Mouse (Mus musculus) layer of hippocampus, adult 9-11 months (tissue): ENCODE measurements around the gene Cacna1h.

Experiments used
- DNase-seq: peaks from one replicate; pipeline ENCODE4 v3.0.0; 2022

Gene Cacna1h

DNA sequence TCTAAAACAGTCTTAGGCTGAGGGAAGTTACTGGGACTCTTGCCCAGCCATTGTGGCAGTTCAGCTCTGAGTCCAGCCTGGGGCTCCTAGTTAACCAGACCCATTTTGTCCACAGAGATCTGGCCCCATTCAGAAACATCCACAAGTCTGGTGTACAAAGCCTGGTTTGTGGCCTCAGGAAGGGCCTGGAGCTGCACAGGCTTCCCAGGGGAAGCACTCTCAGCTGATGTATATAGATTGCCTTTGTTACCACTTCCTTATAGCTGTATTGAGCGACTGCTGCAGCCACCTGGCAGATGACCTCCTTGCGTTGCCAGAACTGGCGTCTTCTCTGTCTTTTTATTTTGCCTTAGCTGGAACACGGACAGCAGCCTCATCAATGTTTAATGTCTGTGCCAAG lies 11.5 kb upstream of the Cacna1h start:
- no peak for DNase-seq

DNA sequence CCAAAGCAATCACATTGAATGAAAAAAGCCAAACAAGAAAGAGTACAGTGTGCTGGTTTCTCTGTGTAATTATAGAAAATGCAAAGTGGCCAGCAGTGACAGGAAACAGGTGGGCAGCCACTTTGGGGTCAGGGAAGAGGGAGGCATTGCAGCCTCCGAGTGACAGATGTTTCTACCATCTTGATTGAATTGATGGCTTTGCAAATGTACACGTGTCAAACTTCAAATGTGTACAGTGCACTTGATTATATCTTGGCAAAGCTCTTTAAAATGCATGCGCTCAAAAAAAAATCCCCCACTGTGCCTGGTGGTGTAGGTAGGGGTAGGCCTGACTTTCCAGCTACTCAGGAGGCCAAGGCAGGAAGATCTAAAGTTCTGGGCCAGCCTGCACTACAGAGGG lies 9.3 kb upstream of the Cacna1h start:
- DNase-seq, result no peak

DNA sequence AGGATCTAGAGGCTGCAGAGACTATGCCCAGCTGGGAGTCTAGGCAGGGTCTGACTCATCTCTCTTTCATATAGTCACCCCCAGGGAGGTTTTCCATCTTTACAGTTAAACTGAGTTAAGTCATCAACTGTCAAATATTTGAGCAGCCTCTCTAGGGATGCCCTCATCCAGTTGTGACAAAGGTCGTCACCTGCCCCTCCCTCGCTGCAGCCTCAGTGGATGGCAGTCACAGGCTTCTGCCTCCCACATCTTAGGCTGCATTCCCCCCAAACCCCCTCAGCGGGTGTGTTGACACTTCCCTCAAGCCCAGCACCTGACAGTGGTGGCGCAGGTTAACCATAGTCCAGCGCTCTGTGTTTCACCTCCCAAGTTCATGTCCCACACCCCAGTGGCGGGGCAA lies 7.8 kb upstream of the Cacna1h start:
- no peak for DNase-seq

DNA sequence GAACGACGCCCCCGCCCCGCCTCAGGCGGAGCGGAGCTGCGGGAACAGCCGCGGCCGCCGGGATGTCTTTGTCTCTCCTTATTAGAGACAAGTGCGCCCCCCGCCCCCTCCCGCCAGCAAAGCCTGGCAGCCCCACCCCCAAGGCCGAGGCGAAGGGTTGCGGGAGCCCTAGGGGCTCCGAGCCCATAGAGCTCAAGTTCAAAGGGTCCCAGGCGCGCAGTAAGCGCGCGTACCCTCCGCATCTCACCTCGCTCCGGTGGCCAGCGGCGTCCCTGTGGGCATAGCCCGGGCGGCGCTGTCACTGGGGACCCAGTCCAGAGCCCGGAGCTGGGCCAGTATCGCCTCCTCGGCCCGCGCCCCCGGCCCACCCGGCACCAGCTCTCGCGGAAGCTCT lies 363 bp downstream of the Cacna1h start:
- no peak for DNase-seq

DNA sequence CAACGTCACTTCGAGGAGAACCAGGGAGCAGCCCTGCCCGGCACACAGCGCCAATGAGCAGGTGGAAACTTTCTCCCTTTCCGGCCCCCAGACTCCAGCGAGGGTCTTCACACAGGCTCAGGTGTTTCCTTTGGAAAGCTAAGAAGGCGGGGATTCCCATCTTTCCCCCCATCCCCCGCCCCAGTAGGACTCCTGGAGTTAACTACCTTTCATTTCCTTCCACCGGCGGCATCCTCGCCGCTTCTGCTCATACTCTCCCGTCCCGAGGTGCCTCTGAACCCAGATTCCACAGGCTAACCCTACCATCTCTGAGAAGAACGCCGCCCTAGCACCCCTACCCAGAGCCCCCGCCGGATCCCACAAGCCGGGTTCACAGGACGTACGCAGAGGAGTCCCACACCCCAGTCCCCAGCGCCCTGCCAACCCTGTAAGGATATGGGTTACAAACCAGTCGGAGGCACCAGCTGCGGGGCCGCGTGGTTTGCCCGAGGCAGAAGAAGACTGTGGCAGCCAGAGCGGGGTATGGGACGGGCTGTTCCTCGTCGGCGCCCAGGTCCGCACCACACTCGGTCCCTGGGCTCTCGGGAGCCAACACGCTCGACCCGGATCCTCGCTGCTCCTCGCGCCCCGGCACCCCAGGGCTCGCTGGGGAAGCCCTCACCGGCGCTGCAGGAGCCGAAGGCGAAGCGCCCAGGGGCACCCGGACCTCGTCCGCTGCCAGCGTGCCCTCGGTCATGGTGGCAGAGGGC lies 976 bp downstream of the Cacna1h start:
- DNase-seq, result no peak

DNA sequence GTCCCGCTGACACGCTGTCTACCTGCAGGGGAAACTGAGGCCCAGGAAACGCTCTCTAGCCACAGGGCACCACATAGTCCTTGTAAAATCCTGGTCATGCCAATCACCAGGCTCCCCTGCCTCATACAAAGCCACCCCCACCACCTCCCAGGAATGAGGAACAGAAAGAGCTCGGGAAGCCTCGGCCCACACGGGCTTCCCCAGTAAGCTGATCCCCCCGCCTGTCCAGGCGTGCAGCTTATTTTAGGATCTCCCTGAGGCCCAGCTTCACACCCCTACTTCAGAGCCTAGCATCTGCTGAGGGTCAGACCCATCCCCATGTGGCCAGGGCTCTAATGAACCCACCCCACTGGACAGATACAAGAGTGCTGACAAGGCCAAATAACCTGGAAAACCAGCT lies 3.0 kb downstream of the Cacna1h start:
- DNase-seq, result no peak

DNA sequence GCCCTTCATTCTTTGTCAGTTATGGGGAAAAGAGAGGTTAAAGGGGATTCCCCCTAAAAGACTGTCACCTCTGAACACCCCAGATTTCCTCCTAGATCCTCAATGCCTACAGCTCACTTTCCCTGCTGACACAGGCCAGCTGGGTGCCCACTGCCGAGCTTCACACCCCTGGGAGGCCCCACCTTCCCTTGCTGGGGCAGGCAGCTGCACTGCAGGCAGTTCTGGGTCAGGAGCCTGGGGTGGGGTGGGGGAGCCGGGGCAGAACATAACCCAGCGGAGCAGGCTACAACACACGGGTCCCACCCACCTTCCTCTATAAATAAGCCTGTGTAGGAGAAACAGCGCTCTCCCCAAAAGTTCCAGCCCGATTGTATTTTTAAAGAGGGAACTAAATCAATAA lies 3.7 kb downstream of the Cacna1h start:
- no peak for DNase-seq

DNA sequence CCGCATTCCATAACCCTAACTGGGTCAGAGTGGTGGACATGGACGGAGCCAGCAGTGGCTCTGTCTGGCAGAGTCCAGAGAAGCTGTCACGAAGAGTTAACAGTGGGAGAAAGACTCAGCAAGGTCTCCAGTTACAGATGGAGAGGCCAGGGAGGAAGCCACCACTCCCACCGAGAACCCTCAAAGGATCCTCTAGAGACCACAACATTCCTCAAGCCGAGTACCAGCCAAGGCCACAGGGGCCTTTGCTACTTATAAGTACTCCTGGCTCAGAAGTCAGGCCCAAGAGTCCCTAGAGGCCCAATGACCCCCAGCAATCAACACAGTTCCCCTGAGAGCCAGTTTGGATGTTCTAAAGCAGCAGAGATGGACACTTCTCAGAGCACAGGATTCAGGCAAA lies 4.3 kb downstream of the Cacna1h start:
- no peak for DNase-seq

DNA sequence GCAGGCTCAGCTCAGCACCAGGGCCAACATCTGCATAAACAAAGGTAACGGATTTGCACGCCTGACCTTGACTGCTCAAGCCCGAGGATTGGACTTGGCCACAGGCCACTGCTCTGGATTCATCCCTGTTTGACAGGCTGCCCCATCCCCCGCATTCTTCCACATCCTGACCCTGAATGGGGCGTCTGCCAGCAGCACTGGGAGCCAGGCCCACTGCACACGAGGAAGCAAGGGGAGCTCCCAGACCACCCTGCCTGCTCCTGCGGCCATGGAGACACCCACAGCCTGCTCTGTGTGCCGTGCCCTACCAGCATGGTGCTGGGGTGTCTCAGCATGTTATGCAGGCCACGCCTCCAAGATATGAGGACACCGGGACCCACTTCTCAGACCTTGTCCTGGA lies 6.1 kb downstream of the Cacna1h start:
- no peak for DNase-seq

DNA sequence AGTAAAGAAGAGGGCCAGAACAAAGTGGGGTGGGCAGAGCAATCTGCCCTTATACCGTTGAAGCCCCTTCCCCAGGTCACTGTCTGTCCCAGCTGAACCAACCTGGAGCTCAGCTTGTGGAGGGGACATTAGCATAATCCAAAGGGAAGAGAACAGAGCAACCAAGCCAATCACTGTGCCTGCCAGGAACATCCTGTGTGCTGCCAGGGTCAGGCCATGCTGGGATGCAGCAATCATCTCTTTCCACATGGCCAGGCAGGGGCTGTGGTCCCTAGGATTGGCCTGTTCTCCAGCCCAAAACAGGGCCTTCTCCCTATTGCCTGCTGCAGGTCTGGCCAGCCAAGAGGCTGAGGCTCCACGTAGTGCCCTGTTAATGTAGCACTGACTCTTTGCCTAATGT lies 7.6 kb downstream of the Cacna1h start:
- no peak for DNase-seq

DNA sequence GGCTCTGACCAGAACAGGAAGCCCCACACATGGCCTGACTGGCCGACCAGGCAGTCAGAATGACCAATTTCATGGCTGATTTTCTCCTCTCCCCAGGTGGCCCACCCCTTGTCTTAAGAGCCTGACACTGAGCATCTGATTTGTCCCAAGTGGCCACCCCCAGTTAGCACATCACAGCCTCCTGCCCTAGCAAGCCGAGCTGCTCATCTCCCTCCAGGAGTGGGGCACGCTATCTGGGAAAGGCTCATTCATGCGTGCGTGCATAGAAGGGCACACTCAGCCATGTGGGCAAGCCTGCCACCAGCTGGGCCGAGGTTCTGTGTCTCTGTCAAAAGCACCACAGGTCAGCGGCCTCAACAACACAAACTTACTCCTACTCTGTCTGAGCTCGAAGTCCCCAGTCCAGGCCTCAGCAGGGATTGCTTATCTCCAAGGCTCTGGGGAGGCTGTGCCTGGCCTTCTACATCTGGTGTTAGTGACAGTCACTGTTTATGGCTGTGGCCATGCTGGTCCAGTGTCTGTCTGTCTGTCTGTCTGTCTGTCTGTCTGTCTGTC lies 9.0 kb downstream of the Cacna1h start:
- no peak for DNase-seq

DNA sequence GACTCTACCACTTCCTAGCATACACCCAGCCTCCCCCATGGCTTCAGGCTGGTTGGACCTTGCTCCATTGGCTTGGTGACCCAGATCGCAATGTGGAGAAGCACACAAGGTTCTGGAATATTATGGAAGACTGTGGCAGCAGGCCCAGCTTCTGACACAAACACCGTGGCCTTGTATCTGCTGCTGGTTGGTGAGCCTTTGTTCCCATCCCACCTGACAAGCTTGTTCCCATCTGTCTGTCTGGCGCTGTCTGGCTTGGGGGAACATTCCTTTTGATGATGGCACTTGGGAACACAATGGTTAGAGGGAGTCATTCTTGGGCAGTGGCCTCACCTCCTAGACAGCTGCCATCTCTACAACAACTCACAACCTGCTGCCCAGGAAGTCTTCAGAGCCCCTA lies 12.6 kb downstream of the Cacna1h start:
- DNase-seq, result peak; percentile 50

DNA sequence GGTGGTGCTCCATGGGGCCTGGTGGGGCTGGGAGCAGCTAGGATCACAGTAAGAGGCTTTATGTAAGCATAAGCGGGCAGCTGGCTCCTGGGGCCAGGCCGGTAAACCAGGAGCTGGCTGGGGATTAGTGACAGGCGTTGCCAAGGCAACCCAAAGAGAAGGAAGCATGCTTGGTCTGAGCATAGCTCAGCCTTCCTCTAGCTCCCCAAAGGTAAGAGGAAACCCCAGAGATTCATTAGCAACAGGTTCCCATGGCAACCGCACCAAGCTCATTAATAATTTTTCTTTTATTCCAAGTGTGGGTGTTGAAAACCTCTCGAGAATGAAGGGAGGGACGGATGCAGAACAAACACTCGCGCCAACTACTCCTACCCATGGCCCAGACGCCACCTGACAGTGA lies 14.7 kb downstream of the Cacna1h start:
- peak; percentile 74 for DNase-seq

DNA sequence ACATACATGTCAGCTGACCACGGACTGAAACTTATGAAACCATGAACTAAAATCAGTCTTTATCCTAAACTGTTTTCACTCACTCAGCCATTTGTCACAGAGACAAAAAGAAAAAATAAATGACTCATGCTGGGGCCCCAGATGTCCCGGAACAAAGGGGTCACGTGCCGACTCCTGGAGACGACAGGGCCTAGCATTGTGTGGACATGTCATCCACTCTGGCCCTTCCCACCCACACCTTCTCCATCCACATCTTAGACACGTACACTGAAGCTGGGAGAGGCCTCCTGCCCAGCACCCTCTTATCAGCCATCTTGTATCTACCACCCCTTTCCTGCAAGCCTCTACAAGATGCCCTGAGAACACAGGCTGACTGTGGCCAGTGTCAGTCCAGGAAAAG lies 15.6 kb downstream of the Cacna1h start:
- no peak for DNase-seq

DNA sequence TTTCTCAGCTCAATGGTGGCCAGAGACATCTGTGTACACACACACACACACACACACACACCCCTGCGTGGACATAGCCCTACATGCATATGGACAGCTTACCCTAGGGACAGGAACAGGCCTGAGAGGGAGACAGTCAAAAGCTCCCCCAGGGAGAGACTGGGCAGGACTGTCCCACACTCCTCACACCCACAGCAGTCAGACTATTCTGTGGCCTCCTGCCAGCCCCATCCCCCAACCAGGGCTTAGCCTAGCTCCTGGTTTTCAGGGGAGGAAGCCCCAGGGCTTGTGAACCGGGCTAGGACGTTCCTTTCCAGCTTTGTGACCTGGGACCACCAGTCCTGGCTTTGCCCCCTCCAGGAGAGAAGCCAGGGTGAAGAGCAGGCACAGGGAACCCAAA lies 17.4 kb downstream of the Cacna1h start:
- DNase-seq, result no peak

DNA sequence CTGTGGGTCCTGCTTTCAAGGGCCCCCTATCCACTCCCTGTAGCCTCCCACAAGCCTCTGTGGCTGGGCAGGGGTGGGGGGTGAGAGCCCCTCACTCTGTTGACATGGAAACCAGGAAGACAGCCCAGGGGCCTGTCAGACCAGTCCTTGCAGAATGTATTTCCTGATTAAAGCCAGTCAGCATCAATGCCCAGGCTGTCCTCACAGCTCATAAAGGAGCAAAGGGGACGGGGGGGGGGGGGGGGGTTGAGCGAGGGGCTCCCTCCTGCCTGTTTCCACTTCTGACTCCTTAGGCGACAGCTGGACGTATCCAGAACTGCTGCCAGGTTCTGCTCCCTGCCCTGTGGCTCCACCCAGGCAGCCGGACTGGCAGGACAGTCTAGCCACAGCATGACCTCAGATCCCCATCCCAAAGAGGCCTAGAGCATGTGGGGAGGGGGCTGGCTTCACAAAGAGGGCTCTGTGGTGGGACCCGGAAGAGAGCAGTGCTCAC lies 18.1 kb downstream of the Cacna1h start:
- no peak for DNase-seq

DNA sequence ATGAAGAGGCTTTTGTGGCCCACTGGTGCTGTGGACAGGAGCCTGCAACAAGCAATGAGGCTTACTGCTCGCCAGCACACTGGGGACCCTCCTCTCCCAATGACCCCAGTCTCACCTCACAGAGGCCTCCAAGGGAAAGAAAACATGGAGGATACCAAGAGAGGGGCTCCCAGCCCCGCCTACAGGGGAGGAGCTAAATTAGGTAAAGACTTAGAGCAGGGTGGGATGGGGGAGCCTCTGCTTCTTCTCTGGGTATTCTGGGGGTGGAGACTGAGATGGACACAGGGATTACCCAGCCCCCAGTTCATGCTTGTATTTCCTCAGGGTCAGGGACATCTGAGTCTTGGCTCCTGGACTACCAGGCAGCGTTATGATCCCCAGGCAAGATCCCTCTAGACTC lies 18.7 kb downstream of the Cacna1h start:
- no peak for DNase-seq

DNA sequence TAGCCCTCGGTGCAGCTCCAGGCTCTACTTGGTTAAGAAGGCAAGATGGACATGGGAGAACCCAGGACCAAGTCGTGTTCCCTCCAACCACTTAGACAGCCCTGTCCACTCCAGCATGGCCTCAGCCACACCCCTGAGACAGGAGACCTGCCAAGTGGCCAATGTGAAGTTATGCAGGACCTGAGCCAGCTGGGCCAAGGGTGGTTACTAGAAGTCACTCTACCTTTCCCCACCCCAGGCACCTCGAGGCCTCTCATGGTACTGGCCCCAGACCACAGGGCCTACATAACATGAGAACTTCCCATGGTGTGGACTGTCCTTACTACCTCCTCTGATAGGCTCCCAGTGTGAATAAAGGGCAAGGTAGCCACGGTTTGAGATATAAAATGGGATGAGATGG lies 19.4 kb downstream of the Cacna1h start:
- DNase-seq, result no peak

DNA sequence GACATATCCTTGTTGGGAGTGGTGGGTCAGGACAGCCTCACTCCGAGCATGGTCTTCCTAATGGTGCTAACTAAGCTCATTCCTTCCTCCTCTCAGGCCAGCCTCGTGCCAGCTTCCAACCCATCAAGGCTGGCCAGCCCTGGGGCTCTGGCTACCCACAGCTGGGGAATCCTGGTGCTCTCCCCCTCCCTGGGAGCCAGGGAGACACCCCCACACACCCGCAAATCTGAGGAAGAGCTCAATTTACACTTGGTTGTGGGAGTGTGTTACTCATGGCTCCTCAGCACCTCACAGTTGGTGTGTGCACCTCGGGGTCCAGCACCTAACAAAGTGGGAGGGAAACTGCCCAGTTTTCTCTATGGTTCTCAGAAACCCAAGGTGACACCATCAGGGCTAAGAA lies 22.3 kb downstream of the Cacna1h start:
- no peak for DNase-seq

DNA sequence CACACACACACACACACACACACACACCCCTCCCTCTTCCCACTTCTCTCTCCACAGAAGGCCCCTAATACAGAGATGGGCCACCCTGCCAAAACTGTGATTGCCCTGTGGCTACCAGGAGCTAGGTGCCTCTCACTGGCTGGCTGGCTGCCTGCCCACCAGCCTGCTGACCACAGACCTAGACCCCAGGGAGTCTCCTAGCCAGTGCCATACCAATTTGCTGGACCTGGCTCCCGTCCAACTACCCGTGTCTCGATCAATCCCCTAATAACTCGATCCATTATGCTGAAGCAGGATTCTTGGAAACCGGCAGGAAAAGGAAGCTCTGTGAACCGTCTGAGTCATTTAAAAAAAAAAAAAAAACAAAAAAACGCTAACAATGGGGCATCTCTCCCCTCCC lies 22.8 kb downstream of the Cacna1h start:
- no peak for DNase-seq

DNA sequence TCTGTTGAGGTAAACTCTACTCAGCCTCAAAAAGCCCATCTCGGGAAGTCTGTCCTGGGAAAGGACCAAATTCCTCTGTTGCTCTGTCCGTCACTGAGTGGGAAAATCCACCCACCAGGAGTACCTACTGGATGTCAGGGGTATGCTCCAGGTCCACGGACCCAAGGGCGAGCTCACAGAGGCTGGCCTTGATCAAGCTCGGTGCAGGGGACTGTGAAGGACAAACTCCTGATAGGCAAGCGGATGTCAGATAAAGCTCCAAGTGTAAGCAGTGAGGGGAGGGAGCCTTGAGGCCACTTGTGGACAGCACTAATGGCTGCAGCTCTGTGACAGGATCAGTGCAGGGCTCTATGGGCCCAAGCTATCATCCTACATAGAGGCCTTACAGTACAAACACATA lies 23.4 kb downstream of the Cacna1h start:
- DNase-seq, result no peak

DNA sequence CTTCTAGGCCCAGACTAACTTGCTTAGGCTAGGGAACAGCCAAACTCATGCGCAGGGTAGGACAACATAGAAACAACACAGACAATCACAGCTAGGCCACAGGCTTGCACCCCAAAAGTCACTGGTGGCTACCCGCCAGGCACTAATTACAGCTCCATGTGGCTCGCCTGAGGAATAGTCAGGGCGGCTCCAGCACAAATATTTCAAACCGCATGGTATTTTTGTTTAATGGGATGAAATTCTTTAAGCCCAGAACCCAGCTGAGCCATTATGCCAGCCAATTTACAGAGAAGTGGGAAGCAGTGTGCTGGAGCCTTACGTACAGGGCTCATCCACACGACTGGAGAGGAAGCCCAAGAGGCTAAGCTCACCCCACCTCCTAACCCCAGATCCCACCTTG lies 24.0 kb downstream of the Cacna1h start:
- DNase-seq, result no peak

DNA sequence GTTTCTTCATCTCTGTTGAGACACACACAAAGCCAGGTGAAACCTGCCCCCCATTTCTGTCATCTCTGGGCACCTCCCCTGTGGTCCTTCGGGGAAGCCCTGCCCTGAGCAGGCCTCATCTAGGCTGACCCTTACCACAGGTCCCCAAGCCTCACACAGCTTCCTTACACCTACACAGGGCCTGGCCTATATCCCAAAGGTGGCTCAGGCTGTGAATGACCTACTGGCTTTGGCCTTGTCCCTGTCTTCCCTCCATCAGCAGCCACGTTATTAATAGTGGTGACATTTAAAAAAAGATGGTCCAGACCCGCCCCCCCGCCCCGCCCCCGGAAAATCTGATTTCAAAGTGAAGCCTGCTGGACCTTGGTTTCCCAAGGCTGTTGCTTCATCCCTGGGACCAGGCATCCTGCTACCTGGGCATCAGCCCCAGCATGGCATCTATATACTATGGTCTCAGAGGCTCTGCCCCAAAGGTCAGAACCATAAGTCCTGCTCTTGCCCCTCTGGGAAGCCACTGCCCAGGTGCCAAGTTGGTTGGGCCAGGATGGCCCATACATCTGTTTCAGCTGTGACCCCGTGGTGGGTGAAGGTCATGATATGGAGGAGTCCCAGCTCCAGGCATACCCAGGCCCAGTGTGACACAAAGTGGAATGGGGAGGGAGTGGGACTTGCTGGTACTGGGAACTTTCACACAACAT lies 25.1 kb downstream of the Cacna1h start:
- DNase-seq, result no peak

DNA sequence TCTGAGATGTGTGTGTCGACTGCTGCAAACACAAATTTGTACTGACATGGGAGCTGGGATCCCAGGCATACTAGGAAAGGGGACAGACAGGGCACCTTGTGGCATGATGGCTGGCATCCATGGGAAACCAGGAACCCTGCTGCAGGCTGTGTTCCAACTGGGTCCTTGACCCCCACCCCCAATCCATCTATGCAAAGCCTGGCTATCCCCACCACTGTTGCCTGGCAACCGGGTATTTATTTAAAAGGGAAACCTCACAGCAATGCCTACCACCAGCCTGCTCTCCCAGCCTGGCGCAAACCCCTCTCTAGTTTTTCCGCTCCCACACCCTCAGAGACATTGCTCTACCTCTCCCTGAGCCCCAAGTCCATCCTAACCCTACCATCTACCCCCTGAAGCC lies 26.2 kb downstream of the Cacna1h start:
- no peak for DNase-seq
